Mouse (Mus musculus) midbrain, postnatal 0 days (tissue): ENCODE data around the gene Dcaf17. TPM values are rescaled to one million over a fixed set of nuclear protein-coding genes. Genes with fewer than 3 reads are reported as not detected.

Source experiments
- ATAC-seq: fragments of 200-750 bp; cut with Nextera tagmentation; 2 replicates; pipeline ENCODE4 v1.8.0; 2017; ENCODE audit warnings: moderate number of reproducible peaks, mild to moderate bottlenecking, moderate TSS enrichment, moderate library complexity; ENCODE audit not compliant: low FRiP score
- DNase-seq: peaks from one replicate; pipeline ENCODE4 v3.0.0-alpha.2; 2015; ENCODE audit warnings: low spot score
- H3K27ac ChIP-seq: fragments of 300-500 bp; sonication (generic); 2 replicates; pipeline ENCODE4 v1.5.1; 2014; ENCODE audit warnings: low read depth, mild to moderate bottlenecking, low read length, mixed read lengths
- H3K27me3 ChIP-seq: fragments of 300-500 bp; sonication (generic); 2 replicates; pipeline ENCODE4 v1.6.1; 2014; ENCODE audit warnings: low read length, control low read depth, mixed read lengths; ENCODE audit not compliant: insufficient read depth
- H3K36me3 ChIP-seq: fragments of 300-500 bp; sonication (generic); 2 replicates; pipeline ENCODE4 v1.6.1; 2014; ENCODE audit warnings: low read length, control low read depth, mixed read lengths; ENCODE audit not compliant: insufficient read depth
- H3K4me1 ChIP-seq: fragments of 300-500 bp; sonication (generic); 2 replicates; pipeline ENCODE4 v1.6.1; 2014; ENCODE audit warnings: mild to moderate bottlenecking, control low read depth, antibody characterized with exemption, low read length, mixed read lengths; ENCODE audit not compliant: insufficient read depth
- H3K4me2 ChIP-seq: fragments of 300-500 bp; sonication (generic); 2 replicates; pipeline ENCODE4 v1.6.1; 2014; ENCODE audit warnings: low read depth, mild to moderate bottlenecking, low read length, mixed read lengths; ENCODE audit not compliant: poor library complexity, severe bottlenecking
- H3K4me3 ChIP-seq: fragments of 300-500 bp; sonication (generic); 2 replicates; pipeline ENCODE4 v1.5.1; 2014; ENCODE audit warnings: low read depth, mild to moderate bottlenecking, low read length, moderate library complexity
- H3K9ac ChIP-seq: fragments of 300-500 bp; sonication (generic); replicated peaks from 2 replicates; pipeline ENCODE4 v1.6.1; 2014; ENCODE audit warnings: mild to moderate bottlenecking, low read length, moderate library complexity, mixed read lengths; ENCODE audit not compliant: poor library complexity, severe bottlenecking
- H3K9me3 ChIP-seq: fragments of 300-500 bp; sonication (generic); 2 replicates; pipeline ENCODE4 v1.6.1; 2016; ENCODE audit warnings: low read length, control low read depth
- CTCF ChIP-seq: IDR thresholded peaks from 2 replicates; pipeline ENCODE4 v1.5.1; 2016; ENCODE audit warnings: antibody characterized with exemption, mild to moderate bottlenecking
- WGBS: fragments of 180-500 bp; shearing (Covaris S2); extraction: QIAGEN DNeasy Blood & Tissue Kit; methylation state at CpG from one replicate; pipeline ENCODE4 v1.1.7; 2014; 5-methylcytosine and 5-hydroxymethylcytosine counted together
- polyA plus RNA-seq: library from polyadenylated mRNA; unstranded; fragments of >200 nt; fragmentation: Nextera tagmentation; extraction: Ambion mirVana; gene quantifications from 2 replicates; pipeline ENCODE4 v1.2.1, GENCODE M21; 2015
- total RNA-seq: library from RNA; depleted of rRNA; stranded (reverse); fragments of >200 nt; gene quantifications from 2 replicates; pipeline ENCODE4 v1.2.3, GENCODE M21; 2014; rRNA removed

Gene Dcaf17
- total and polyA plus RNA-seq, 2 experiments from 2014 or later = 10.6 to 23.6 TPM

DNA sequence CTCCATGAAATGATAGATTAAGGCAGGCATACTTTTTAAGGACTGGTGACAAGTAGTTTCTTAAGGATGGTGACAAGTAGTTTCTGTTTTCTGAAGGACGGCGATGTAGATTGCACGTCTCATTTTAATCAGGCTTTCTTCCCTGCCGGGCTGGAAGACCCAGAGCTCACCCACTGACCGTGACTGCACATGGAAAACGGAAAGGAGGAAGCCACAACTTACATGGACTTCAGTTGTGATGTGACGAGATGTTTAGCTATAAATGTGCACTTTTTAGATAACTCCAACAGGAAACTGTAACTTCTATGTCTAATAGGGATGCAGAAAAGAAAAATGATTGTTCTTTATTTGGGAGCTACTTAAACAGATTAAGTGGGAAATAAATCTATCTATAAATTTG, 87.3 kb downstream of the Dcaf17 start:
- no peak for TF ChIP-seq CTCF
- 63% methylated on average over 7 of the region's 7 CpGs for WGBS
- no peaks in the 10 kb centered on the region for H3K9me3 ChIP-seq

DNA sequence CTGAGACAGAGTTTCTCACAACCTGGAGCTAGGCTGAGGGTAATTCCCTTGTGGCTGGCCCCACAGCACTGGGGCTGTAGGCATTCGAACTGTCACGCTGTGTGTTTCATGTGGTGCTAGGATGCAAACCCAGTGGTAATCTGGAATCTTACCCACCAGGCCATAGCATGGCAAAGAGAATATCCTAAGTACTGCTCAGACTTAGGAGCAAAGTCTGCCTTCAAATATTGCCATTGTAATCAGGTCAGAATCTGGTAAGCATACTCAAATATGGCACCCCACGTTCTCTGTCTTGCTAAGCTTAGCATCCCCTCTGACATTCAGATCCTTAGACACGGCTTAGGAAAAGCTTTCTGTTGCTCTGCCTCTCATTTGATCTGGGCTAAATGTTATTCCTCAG, 90.7 kb downstream of the Dcaf17 start:
- H3K27me3 ChIP-seq = no peaks in the 10 kb centered on the region
- no peaks in the 10 kb centered on the region for H3K9me3 ChIP-seq
- no peak overlapping the region for H3K9ac ChIP-seq
- 0 out of 2 replicates have a peak, but pooled peaks cover 3% of the 10 kb centered on the region for H3K4me1 ChIP-seq
- no peak for TF ChIP-seq CTCF
- 77% methylated on average over 4 of the region's 4 CpGs for WGBS
- no peak overlapping the region for H3K4me3 ChIP-seq
- no peak for DNase-seq
- ATAC-seq = no peak
- no peaks in the 10 kb centered on the region for H3K36me3 ChIP-seq
- no peak overlapping the region for H3K4me2 ChIP-seq
- no peak overlapping the region for H3K27ac ChIP-seq

More for the DNA sequence above, 87.3 kb downstream of the Dcaf17 start:
- H3K27ac ChIP-seq = no peak overlapping the region
- H3K4me3 ChIP-seq = no peak overlapping the region
- DNase-seq = no peak
- no peaks in the 10 kb centered on the region for H3K36me3 ChIP-seq
- ATAC-seq = no peak
- H3K4me1 ChIP-seq = no peaks in the 10 kb centered on the region
- no peaks in the 10 kb centered on the region for H3K27me3 ChIP-seq
- H3K4me2 ChIP-seq = no peak overlapping the region
- no peak overlapping the region for H3K9ac ChIP-seq

DNA sequence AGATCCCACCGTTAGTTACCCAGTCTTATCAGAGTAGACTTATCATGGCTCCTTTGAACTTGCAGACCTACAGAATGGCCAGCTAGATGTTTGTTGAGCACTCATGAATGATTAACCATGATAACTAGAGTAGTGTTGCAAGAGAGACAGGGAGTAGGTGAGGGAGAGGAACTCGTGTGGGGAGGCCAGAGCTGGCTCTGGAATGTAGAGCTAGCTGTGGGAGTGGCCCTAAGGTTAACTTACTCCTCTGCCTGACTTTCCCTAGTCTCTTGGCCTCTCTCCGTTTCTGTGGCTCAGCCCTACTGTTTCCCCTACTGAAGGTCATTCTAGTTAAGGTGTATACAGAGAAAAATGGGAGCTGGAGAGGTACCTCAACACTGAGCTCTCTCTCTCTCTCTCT, 91.1 kb downstream of the Dcaf17 start:
- TF ChIP-seq CTCF = no peak
- WGBS = 73% methylated on average over 3 of the region's 3 CpGs
- Histone ChIP-seq H3K9ac (no peak overlapping the region), H3K4me2 (no peak overlapping the region), H3K36me3 (no peaks in the 10 kb centered on the region), H3K9me3 (no peaks in the 10 kb centered on the region), H3K4me1 (0 out of 2 replicates have a peak, but pooled peaks cover 3% of the 10 kb centered on the region), H3K27me3 (no peaks in the 10 kb centered on the region), H3K27ac (no peak overlapping the region), H3K4me3 (no peak overlapping the region)
- ATAC-seq (no peak), DNase-seq (no peak)

DNA sequence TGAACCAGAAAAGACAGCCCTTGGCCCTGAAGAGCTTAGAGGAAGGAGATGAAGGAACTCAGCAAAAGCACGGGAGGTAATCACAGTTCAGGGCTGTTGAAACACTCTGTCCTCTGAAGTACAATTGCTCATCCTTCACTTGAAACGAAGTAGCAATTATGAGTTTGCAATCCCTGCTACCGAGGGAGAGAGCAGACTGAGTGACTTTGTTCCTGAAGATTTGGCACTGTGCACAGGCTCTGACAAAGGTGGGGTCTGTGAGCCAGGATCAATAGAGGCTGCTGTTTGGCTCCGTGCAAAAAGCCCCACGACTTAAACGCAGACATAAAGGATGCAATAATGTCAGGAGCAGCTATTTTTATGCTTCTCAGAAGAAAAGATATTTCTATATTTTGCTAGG, 92.7 kb downstream of the Dcaf17 start:
- no peak for TF ChIP-seq CTCF
- H3K9me3 ChIP-seq = no peaks in the 10 kb centered on the region
- H3K4me1 ChIP-seq = 0 out of 2 replicates have a peak, but pooled peaks cover 3% of the 10 kb centered on the region
- ATAC-seq (no peak), DNase-seq (peak; percentile 4)
- 36% methylated on average over 6 of the region's 6 CpGs for WGBS
- no peaks in the 10 kb centered on the region for H3K36me3 ChIP-seq
- H3K4me2 ChIP-seq = no peak overlapping the region
- H3K27me3 ChIP-seq = no peaks in the 10 kb centered on the region
- no peak overlapping the region for H3K27ac ChIP-seq
- H3K9ac ChIP-seq = 0 out of 2 replicates have a peak overlapping the region, but pooled peaks have one; percentile 33
- H3K4me3 ChIP-seq = no peak overlapping the region

Other genes with a start within 250 kb of the Dcaf17 start
- gene Tlk1, start 229.6 kb upstream of the Dcaf17 start, total RNA-seq = 22.1 and 34.2 TPM in 2 replicates
- 18.6 and 25.0 TPM in 2 replicates for gene Tlk1, start 229.6 kb upstream of the Dcaf17 start, polyA plus RNA-seq
- 7.7 TPM in 2 replicates for gene Mettl8, start 255 bp downstream of the Dcaf17 start, total RNA-seq
- gene Mettl8, start 255 bp downstream of the Dcaf17 start, polyA plus RNA-seq = 5.3 and 6.0 TPM in 2 replicates
- gene Cybrd1, start 62.6 kb downstream of the Dcaf17 start, total RNA-seq = 6.3 and 6.9 TPM in 2 replicates
- gene Cybrd1, start 62.6 kb downstream of the Dcaf17 start, polyA plus RNA-seq = 1.5 and 2.2 TPM in 2 replicates
- gene Dync1i2, start 156.4 kb downstream of the Dcaf17 start, total RNA-seq = 149 and 195 TPM in 2 replicates
- 194 and 205 TPM in 2 replicates for gene Dync1i2, start 156.4 kb downstream of the Dcaf17 start, polyA plus RNA-seq